Mouse (Mus musculus) neural tube, embryonic 11.5 days (tissue): ENCODE measurements at regions not wholly inside any gene's neighbourhood (a gene's known extent, or its start where the extent isn't known, plus 50 kb on each side); places are given as distances from the start of the nearest gene placed in this dataset.
A peak's percentile ranks its signal among the peaks of the same experiment; 100 is the strongest.
"Not testable (repeated sequence)": the region's sequence is repeated elsewhere in the genome, so short reads cannot be mapped to it uniquely, and the experiment has no call there.

Experiments used
- ATAC-seq: fragments of 200-750 bp; cut with Nextera tagmentation; 2 replicates; pipeline ENCODE4 v1.8.0; 2017; ENCODE audit warnings: moderate number of reproducible peaks, mild to moderate bottlenecking, moderate TSS enrichment, moderate library complexity; ENCODE audit not compliant: insufficient read depth, low FRiP score, low TSS enrichment
- DNase-seq: peaks from one replicate; pipeline ENCODE4 v3.0.0-alpha.2; 2015; ENCODE audit warnings: low spot score
- H3K27ac ChIP-seq: fragments of 300-500 bp; sonication (generic); 2 replicates; pipeline ENCODE4 v1.5.1; 2014; ENCODE audit warnings: low read depth, mild to moderate bottlenecking, low read length
- H3K27me3 ChIP-seq: fragments of 300-500 bp; sonication (generic); 2 replicates; pipeline ENCODE4 v1.6.1; 2014; ENCODE audit warnings: mild to moderate bottlenecking, low read length, mixed read lengths; ENCODE audit not compliant: control insufficient read depth, insufficient read depth
- H3K36me3 ChIP-seq: fragments of 300-500 bp; sonication (generic); 2 replicates; pipeline ENCODE4 v1.6.1; 2014; ENCODE audit warnings: mild to moderate bottlenecking, low read length, moderate library complexity, mixed read lengths; ENCODE audit not compliant: control insufficient read depth, insufficient read depth
- H3K4me1 ChIP-seq: fragments of 300-500 bp; sonication (generic); 2 replicates; pipeline ENCODE4 v1.6.1; 2014; ENCODE audit warnings: low read length, mixed read lengths; ENCODE audit not compliant: control insufficient read depth, insufficient read depth
- H3K4me2 ChIP-seq: fragments of 300-500 bp; sonication (generic); 2 replicates; pipeline ENCODE4 v1.6.1; 2014; ENCODE audit warnings: low read depth, mild to moderate bottlenecking, moderate library complexity
- H3K4me3 ChIP-seq: fragments of 300-500 bp; sonication (generic); 2 replicates; pipeline ENCODE4 v1.5.1; 2014; ENCODE audit warnings: low read depth, low read length
- H3K9ac ChIP-seq: fragments of 300-500 bp; sonication (generic); 2 replicates; pipeline ENCODE4 v1.6.1; 2014; ENCODE audit warnings: mild to moderate bottlenecking, low read length
- H3K9me3 ChIP-seq: fragments of 300-500 bp; sonication (generic); 2 replicates; pipeline ENCODE4 v1.6.1; 2016; ENCODE audit warnings: low read length; ENCODE audit not compliant: control insufficient read depth
- WGBS: fragments of 180-500 bp; shearing (Covaris S2); extraction: QIAGEN DNeasy Blood & Tissue Kit; methylation state at CpG from one replicate; pipeline ENCODE4 v1.1.7; 2014; 5-methylcytosine and 5-hydroxymethylcytosine counted together

DNA sequence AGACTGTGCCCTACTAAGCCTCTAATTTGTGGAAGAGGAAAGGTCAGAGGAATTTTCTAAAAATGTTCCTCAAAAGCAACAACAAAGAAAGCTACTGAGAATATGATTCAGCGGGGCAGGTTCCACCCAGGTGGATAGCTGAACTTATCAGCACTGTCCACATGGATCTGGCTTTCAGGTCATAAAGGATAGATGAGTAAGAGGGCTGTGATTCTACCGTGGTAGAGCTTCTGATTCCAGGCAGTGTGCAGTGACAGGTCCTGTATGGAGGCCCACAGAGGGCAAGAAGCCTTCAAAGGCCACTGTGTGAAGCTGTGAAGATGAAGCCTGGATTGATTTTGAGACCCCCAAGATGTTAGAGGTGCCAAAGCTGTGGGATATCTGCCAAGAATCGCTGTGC, 51.8 kb downstream of the Teddm3 start:
- WGBS: 77% methylated on average over 3 of the region's 3 CpGs

DNA sequence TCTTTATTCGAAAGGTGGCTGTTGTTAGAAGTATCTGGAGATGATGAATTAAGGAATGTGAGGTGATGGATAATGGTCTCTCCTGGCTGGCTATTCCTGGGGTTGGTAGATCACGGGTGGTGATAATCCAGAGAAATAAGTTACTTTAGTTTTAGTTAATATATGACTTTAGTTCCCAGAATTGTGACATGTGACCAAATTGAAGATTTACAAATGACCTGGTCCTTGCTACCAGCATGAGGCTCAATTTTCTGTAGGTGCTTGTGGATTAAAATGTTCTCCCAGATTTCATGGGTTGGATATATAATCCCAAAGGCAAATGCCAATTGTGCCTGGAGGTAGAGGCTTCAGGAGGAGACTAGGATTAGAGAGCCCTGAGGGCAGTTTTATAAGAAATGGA, 53.7 kb downstream of the Teddm3 start:
- not testable (repeated sequence) for H3K9ac ChIP-seq, H3K9me3 ChIP-seq, H3K27me3 ChIP-seq, DNase-seq, ATAC-seq, H3K4me2 ChIP-seq, H3K4me1 ChIP-seq, H3K36me3 ChIP-seq, H3K27ac ChIP-seq, H3K4me3 ChIP-seq
- 85% methylated on average over 2 of the region's 2 CpGs for WGBS

More for the DNA sequence above, 51.8 kb downstream of the Teddm3 start:
- not testable (repeated sequence) for H3K27ac ChIP-seq, H3K4me3 ChIP-seq, H3K36me3 ChIP-seq, H3K4me2 ChIP-seq, DNase-seq, H3K9ac ChIP-seq, H3K9me3 ChIP-seq, ATAC-seq, H3K27me3 ChIP-seq, H3K4me1 ChIP-seq

DNA sequence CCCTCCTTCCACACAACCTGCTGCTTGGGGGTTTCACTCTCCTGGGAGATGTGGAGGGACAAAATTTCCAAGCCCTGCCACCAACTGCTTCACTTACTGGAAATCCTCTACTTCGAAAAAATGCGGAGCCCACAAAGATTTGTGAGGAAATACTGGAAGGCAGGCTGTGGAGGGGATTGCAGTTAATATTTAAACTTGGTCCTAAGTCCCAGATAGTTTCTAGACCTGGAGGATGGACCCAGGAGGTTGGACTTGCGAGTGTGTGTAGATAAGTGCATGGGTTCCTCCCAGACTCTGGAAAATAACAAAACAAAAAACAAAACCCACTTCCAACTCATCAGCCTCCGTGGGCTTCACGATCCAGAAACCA, 79.0 kb downstream of the Teddm3 start:
- no peaks in the 10 kb centered on the region for H3K27me3 ChIP-seq
- no peak overlapping the region for H3K9ac ChIP-seq
- H3K27ac ChIP-seq: no peak overlapping the region
- DNase-seq (no peak), ATAC-seq (no peak)
- no peaks in the 10 kb centered on the region for H3K4me1 ChIP-seq
- H3K4me3 ChIP-seq: no peak overlapping the region
- no peak overlapping the region for H3K4me2 ChIP-seq
- no peaks in the 10 kb centered on the region for H3K9me3 ChIP-seq
- 69% methylated on average over 5 of the region's 5 CpGs for WGBS
- no peaks in the 10 kb centered on the region for H3K36me3 ChIP-seq

DNA sequence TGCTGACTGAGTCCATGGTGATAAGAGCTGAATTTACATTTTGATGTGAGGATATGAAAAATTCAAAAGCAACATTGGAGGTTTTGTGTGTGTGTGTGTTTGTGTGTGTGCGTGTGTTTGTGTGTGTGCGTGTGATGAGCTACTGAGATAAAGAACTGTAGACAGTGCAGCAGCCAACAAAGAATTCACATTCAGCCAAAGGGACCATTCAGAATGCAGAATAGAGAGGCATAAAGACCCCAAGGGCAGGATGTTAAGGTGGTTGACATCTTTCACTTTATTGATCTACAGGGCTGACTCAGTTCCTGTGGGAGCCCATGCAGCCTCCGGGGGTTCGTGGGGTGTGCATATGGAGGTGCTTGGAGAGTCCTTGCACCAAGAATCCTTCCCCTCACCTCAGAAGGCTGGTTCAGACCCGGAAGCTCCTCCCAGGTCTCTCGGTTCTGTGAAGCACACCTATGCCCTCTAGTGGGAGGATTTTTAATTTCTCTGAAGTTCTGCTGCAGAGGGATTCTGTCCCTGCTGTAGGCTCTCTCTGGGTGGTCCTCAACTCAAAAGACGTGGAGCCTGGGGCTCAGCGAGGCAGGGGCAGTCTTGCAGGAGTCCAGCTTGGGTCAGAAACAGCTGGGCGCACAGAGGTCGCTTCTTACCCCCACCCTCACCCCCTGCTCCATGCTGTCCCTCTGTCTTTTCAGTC, 79.6 kb downstream of the Teddm3 start:
- H3K4me3 ChIP-seq, H3K36me3 ChIP-seq, H3K27me3 ChIP-seq, H3K27ac ChIP-seq, H3K4me2 ChIP-seq, H3K4me1 ChIP-seq, H3K9me3 ChIP-seq, H3K9ac ChIP-seq: not testable (repeated sequence)
- WGBS: 31% methylated on average over 8 of the region's 10 CpGs
- ATAC-seq (peak; percentile 60; the same call in 1 of the 2 replicates), DNase-seq (peak; percentile 14)

DNA sequence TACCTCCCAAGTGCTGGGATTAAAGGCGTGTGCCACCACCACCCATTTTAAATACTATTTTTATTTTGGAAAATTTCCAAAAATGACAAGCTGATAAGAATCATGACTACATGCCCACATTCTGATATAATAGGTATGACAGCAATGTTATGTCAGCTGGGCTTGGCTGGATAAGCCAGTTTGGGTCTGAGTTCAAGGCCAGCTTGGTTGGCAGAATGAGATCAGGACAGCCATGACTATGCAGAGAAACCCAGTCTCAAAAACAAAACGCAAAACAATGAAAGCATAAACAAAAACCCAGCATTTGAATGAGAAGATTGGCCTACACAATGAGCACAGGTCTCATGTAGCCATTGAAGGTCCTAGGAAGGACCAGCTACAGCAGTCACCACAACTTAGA, 93.6 kb downstream of the Teddm3 start:
- DNase-seq: no peak
- Histone ChIP-seq H3K27ac (no peak overlapping the region), H3K27me3 (no peaks in the 10 kb centered on the region), H3K4me3 (no peak overlapping the region), H3K4me2 (no peak overlapping the region), H3K4me1 (no peaks in the 10 kb centered on the region), H3K9me3 (no peaks in the 10 kb centered on the region), H3K9ac (no peak overlapping the region), H3K36me3 (no peaks in the 10 kb centered on the region)
- 81% methylated on average over 2 of the region's 2 CpGs for WGBS
- no peak for ATAC-seq

DNA sequence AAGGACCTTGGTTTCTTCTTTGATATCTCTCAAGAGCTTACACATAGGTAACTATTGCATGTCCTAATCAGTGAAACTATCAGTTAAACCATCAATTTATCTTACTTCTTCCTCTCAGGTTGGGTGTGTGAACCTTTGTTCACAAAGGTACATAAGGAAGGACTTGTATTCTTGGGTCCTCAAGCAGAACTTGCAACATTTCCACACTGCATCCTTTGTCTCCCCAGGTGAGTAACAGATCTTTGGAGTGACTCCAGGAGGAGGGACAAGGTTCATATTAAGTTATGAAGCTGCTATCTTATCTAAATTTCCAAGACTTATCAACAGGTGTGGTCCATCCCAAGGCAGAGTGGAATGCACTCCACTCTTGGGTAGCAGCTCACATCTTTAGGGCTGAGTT, 99.0 kb downstream of the Teddm3 start:
- Histone ChIP-seq H3K27me3 (no peaks in the 10 kb centered on the region), H3K27ac (no peak overlapping the region), H3K4me3 (no peak overlapping the region), H3K4me2 (no peak overlapping the region), H3K36me3 (no peaks in the 10 kb centered on the region), H3K9me3 (no peaks in the 10 kb centered on the region), H3K4me1 (no peaks in the 10 kb centered on the region), H3K9ac (no peak overlapping the region)
- ATAC-seq: no peak
- DNase-seq: no peak

DNA sequence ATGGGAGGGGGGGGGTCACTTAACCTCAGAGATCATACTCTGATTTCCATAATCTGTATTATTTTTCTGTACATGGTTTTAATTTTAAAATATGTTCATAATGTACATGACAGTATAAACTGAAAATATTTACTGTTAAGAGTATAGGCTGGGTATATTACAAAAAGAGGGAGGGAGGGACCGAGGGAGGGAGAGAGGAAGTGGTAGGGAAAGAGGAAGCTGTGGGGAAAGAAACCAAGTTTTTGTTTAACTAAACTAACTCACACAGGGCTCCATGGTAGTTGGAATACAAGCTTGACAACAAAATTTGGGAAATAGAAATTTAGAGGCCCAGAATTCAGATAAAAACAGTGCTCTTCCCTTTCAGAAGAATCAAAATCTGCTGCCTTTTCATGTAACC, 131.7 kb downstream of the Teddm3 start:
- H3K27ac ChIP-seq, H3K9me3 ChIP-seq, DNase-seq, H3K4me2 ChIP-seq, ATAC-seq, H3K36me3 ChIP-seq, H3K27me3 ChIP-seq, H3K4me1 ChIP-seq, H3K4me3 ChIP-seq, H3K9ac ChIP-seq: not testable (repeated sequence)
- 88% methylated on average over 1 of the region's 1 CpGs for WGBS

DNA sequence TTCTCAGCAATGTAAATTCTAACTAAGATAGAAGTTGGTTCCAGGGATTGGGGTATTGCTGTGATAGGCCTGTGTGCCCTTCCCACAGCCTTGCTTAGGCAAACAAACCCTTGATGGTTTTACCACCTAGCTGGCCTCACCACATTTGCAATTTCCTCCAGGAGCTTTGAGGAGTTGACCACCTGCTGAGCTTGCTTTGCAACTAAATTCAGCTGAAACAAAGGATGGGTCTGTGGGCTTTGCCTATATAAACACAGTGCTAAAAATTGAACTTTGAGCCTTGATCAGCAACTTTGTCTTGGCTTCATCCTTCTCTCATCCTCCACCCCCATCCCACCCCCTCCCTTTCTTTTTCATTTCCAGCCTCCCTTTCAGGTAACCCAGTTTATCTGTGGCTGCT, 148.9 kb downstream of the Teddm3 start:
- Histone ChIP-seq H3K4me3 (no peak overlapping the region), H3K4me1 (no peaks in the 10 kb centered on the region), H3K9ac (no peak overlapping the region), H3K9me3 (no peaks in the 10 kb centered on the region), H3K4me2 (no peak overlapping the region), H3K27me3 (no peaks in the 10 kb centered on the region), H3K36me3 (no peaks in the 10 kb centered on the region), H3K27ac (no peak overlapping the region)
- DNase-seq (no peak), ATAC-seq (no peak)

DNA sequence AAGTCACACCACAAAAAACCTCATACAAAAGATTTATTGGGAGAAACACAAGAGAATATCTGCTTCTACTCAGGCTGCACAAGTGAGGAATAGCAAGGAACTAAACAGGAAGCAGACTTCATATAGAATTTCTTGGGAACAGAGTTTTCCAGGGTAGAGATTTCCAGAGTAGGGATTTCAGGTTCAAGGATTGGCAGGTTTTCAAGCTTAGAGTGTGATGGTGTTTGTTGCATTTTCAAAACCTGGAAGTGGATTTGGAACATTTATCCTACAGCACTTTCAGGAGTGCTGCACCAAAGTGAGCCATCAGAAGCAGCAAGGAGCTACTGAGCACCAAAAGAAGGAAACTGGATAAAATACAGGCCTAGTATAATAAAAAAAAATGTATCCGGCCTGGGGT, 152.7 kb downstream of the Teddm3 start:
- Histone ChIP-seq H3K4me1 (no peaks in the 10 kb centered on the region), H3K27me3 (no peaks in the 10 kb centered on the region), H3K4me3 (no peak overlapping the region), H3K36me3 (no peaks in the 10 kb centered on the region), H3K27ac (no peak overlapping the region), H3K9me3 (no peaks in the 10 kb centered on the region), H3K4me2 (no peak overlapping the region), H3K9ac (no peak overlapping the region)
- ATAC-seq: no peak
- DNase-seq: no peak
- 88% methylated on average over 1 of the region's 1 CpGs for WGBS
